In the genomic region with DNA sequence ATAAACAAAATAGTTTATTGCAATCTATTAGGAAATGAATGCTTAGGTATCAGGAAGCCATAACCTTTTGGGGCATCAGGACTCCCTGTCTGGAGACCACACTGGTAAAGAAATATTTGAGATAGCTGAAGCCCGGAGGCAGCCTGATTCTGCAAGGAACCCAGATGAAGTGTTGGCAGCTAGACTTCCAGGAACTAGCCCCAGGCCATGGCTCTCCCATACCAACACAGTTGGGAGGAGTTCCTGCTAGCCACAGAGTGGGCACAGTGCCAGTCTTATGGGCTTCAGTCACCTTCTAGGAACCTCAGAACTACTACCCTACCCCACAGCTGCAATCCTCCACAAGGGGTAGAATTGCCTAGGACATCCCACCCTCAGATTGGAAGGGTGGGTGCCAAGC, we compare ENCODE assay signal across 13 mouse cellular contexts. TPM values are rescaled to one million over a fixed set of nuclear protein-coding genes. Genes with fewer than 3 reads are reported as not detected.
DNase-seq lines count a peak whose midpoint lies in the region; ATAC-seq and TF ChIP-seq lines count a peak whose summit lies in the region.
"Had no signal": no experiment of that assay in that cellular context is flagged by ENCODE, and none has a peak within 500 bp of the region (broad histone marks: within the 10 kb centered on the region; RNA-seq: fewer than 3 reads in every experiment).

No protein-coding gene starts in this region.

- no peak for ATAC-seq in lung, embryonic 14.5 days (ENCODE audit: insufficient read depth)
- peak; percentile 28 for ATAC-seq in granulocyte monocyte progenitor cell, adult 5-6 weeks (replicated peaks; ENCODE audit: poor library complexity, severe bottlenecking)
- no peak for ATAC-seq in liver, postnatal 0 days
- ATAC-seq: activated CD4-positive, CD25-positive, alpha-beta regulatory T cell, adult 4 months had no signal

- peaks cover 8% of the 10 kb centered on the region; the same call in 1 of the 2 replicates for H3K4me1 ChIP-seq in lung, embryonic 14.5 days (ENCODE audit: insufficient read depth)
- peaks cover 39% of the 10 kb centered on the region for H3K4me1 ChIP-seq in liver, postnatal 0 days (ENCODE audit: insufficient read depth)

- 39% methylated on average over 1 of the region's 1 CpGs for WGBS in lung, embryonic 14.5 days
- 32% methylated on average over 1 of the region's 1 CpGs for WGBS in liver, postnatal 0 days (ENCODE audit: insufficient replicate concordance)

- DNase-seq in lung, embryonic 14.5 days = peak; percentile 42
- DNase-seq in lung, postnatal 10 days = no peak
- peak; percentile 92 for DNase-seq in NIH3T3 (ENCODE audit: low read depth)
- DNase-seq in liver, postnatal 0 days = peak; percentile 66
- DNase-seq in cerebellum, adult 9-10 months = no peak
- DNase-seq in thymus, postnatal 10 days (ENCODE audit: low spot score in 2 of 2) = no peak

- H3K9me3 ChIP-seq in lung, embryonic 14.5 days (ENCODE audit: low read depth, low read length) = no peaks in the 10 kb centered on the region
- H3K9me3 ChIP-seq in liver, postnatal 0 days (ENCODE audit: low read length) = no peaks in the 10 kb centered on the region
- H3K9me3 ChIP-seq: hindbrain, embryonic 12.5 days; stomach, embryonic 15.5 days had no signal

- no peak overlapping the region for H3K4me2 ChIP-seq in lung, embryonic 14.5 days
- H3K4me2 ChIP-seq in liver, postnatal 0 days (ENCODE audit: low read depth, low read length) = peak overlapping the region; percentile 51
- H3K4me2 ChIP-seq: hindbrain, embryonic 12.5 days; stomach, embryonic 15.5 days had no signal

- no peak for TF ChIP-seq EP300 in liver, postnatal 0 days (IDR thresholded peaks at IDR 0.05; ENCODE audit: low read depth)

- no peak overlapping the region for H3K4me3 ChIP-seq in lung, embryonic 14.5 days (ENCODE audit: low read depth, low read length)
- no peak overlapping the region for H3K4me3 ChIP-seq in liver, postnatal 0 days (ENCODE audit: low read depth, low read length)
- H3K4me3 ChIP-seq: hindbrain, embryonic 12.5 days; stomach, embryonic 15.5 days had no signal

- H3K9ac ChIP-seq in lung, embryonic 14.5 days = no peak overlapping the region
- H3K9ac ChIP-seq in liver, postnatal 0 days (replicated peaks) = peak overlapping the region; percentile 14
- H3K9ac ChIP-seq: hindbrain, embryonic 12.5 days; stomach, embryonic 15.5 days had no signal

- no peaks in the 10 kb centered on the region for H3K36me3 ChIP-seq in lung, embryonic 14.5 days (ENCODE audit: insufficient read depth)
- H3K36me3 ChIP-seq in liver, postnatal 0 days (replicated peaks; ENCODE audit: insufficient read depth, low read length) = no peaks in the 10 kb centered on the region
- H3K36me3 ChIP-seq: hindbrain, embryonic 12.5 days; stomach, embryonic 15.5 days had no signal

- no peaks in the 10 kb centered on the region for H3K27me3 ChIP-seq in lung, embryonic 14.5 days (ENCODE audit: insufficient read depth, low read length)
- H3K27me3 ChIP-seq in liver, postnatal 0 days (ENCODE audit: insufficient read depth, low read length) = no peaks in the 10 kb centered on the region
- H3K27me3 ChIP-seq: stomach, embryonic 15.5 days had no signal

- no peak for TF ChIP-seq CTCF in lung, embryonic 14.5 days (IDR thresholded peaks at IDR 0.05; ENCODE audit: low read depth)
- no peak for TF ChIP-seq CTCF in liver, postnatal 0 days (IDR thresholded peaks at IDR 0.05; ENCODE audit: low read depth)

- no peak overlapping the region for H3K27ac ChIP-seq in lung, embryonic 14.5 days (ENCODE audit: low read depth)
- H3K27ac ChIP-seq in liver, postnatal 0 days (ENCODE audit: low read depth) = peak overlapping the region; percentile 91
- H3K27ac ChIP-seq: hindbrain, embryonic 12.5 days; stomach, embryonic 15.5 days had no signal

RNA-seq across cellular contexts. Expression of gene Nfe2, which starts 1.8 kb away (rescaled TPM):
- 3.9 TPM in 2 replicates for polyA plus RNA-seq in lung, embryonic 14.5 days (2014; fragmentation: Nextera tagmentation; extraction: Ambion mirVana)
- total RNA-seq in granulocyte monocyte progenitor cell, adult 5-6 weeks (2014; fragmentation: Nextera tagmentation) = 159 and 180 TPM in 2 replicates
- total RNA-seq in granulocyte monocyte progenitor cell, adult 5-6 weeks (2017) = 112 and 174 TPM in 2 replicates
- polyA plus RNA-seq in liver, postnatal 0 days (2015; fragmentation: Nextera tagmentation; extraction: Ambion mirVana) = 85.8 and 89.1 TPM in 2 replicates
- total RNA-seq: left cerebral cortex, adult 8-10 months had no signal

RNA-seq across cellular contexts. Expression of gene Copz1, which starts 12.5 kb away (rescaled TPM):
- 304 and 306 TPM in 2 replicates for polyA plus RNA-seq in lung, embryonic 14.5 days (2014; fragmentation: Nextera tagmentation; extraction: Ambion mirVana)
- 229 and 240 TPM in 2 replicates for total RNA-seq in granulocyte monocyte progenitor cell, adult 5-6 weeks (2014; fragmentation: Nextera tagmentation)
- 80.3 and 87.2 TPM in 2 replicates for total RNA-seq in granulocyte monocyte progenitor cell, adult 5-6 weeks (2017)
- 110 and 121 TPM in 2 replicates for polyA plus RNA-seq in liver, postnatal 0 days (2015; fragmentation: Nextera tagmentation; extraction: Ambion mirVana)

RNA-seq across cellular contexts. Expression of gene Hnrnpa1, which starts 19.8 kb away (rescaled TPM):
- 1,022 and 1,035 TPM in 2 replicates for polyA plus RNA-seq in lung, embryonic 14.5 days (2014; fragmentation: Nextera tagmentation; extraction: Ambion mirVana)
- 605 and 693 TPM in 2 replicates for total RNA-seq in granulocyte monocyte progenitor cell, adult 5-6 weeks (2014; fragmentation: Nextera tagmentation)
- total RNA-seq in granulocyte monocyte progenitor cell, adult 5-6 weeks (2017) = 956 and 1,234 TPM in 2 replicates
- 126 and 151 TPM in 2 replicates for polyA plus RNA-seq in liver, postnatal 0 days (2015; fragmentation: Nextera tagmentation; extraction: Ambion mirVana)

RNA-seq across cellular contexts. Expression of gene Cbx5, which starts 20.4 kb away (rescaled TPM):
- polyA plus RNA-seq in lung, embryonic 14.5 days (2014; fragmentation: Nextera tagmentation; extraction: Ambion mirVana) = 144 and 151 TPM in 2 replicates
- 105 and 120 TPM in 2 replicates for total RNA-seq in granulocyte monocyte progenitor cell, adult 5-6 weeks (2014; fragmentation: Nextera tagmentation)
- total RNA-seq in granulocyte monocyte progenitor cell, adult 5-6 weeks (2017) = 225 and 229 TPM in 2 replicates
- 19.0 and 23.3 TPM in 2 replicates for polyA plus RNA-seq in liver, postnatal 0 days (2015; fragmentation: Nextera tagmentation; extraction: Ambion mirVana)

RNA-seq across cellular contexts. Expression of gene Gpr84, which starts 50.4 kb away (rescaled TPM):
- polyA plus RNA-seq in lung, embryonic 14.5 days (2014; fragmentation: Nextera tagmentation; extraction: Ambion mirVana) = 0.61 TPM in 1 of 2 replicates, not detected in the other
- 0.77 and 1.0 TPM in 2 replicates for total RNA-seq in granulocyte monocyte progenitor cell, adult 5-6 weeks (2014; fragmentation: Nextera tagmentation)
- total RNA-seq in granulocyte monocyte progenitor cell, adult 5-6 weeks (2017) = 0.77 and 1.1 TPM in 2 replicates
- polyA plus RNA-seq in liver, postnatal 0 days (2015; fragmentation: Nextera tagmentation; extraction: Ambion mirVana) = 1.1 and 1.8 TPM in 2 replicates
- total RNA-seq: heart, adult 8-10 months; neutrophil, adult 5-6 weeks had no signal
- polyA plus RNA-seq: activated CD4-positive, CD25-positive, alpha-beta regulatory T cell, adult 4 months had no signal

Comparison
In these comparisons a context has a peak if more than half of its experiments do, and no peak if none do; other contexts are left out.
1. DNase-seq: peak in lung, embryonic 14.5 days (single experiment), NIH3T3 (single experiment) and liver, postnatal 0 days (single experiment); none in lung, postnatal 10 days (single experiment), cerebellum, adult 9-10 months (single experiment) and thymus, postnatal 10 days (0 of 2).
2. RNA of gene Nfe2, which starts 1.8 kb away (polyA plus RNA-seq): 85.8 to 89.1 TPM in liver, postnatal 0 days; 3.9 TPM in lung, embryonic 14.5 days; every median in the first group is over 10 times any median in the second.